ENCODE assay signal across 1 mouse cellular context in the genomic region with DNA sequence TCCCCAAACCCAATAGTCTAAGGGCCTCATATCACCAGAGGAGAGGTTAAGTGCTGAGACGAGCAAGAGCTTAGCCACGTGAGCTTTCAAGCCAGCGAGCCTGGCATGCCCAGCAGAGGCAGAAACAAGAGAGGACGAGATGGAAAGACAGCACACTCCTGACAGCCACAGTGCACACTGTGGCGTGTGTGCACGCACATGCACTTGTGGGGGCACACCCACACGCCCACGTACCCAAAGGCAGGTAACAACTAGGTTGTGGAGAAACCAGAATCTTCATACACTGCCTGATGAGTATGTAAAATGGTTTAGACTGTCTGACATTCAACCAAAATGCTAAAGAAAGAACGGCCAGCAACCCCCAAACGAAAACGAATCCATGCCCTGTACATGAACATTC.
TF ChIP-seq lines count a peak whose summit lies in the region.

No protein-coding gene starts in this region.

TF ChIP-seq in CH12.LX, 34 proteins besides CTCF, POLR2A, EP300 and RAD21 (continued from another document):
- no peak for TF ChIP-seq MEF2A (IDR thresholded peaks at IDR 0.05; ENCODE audit: borderline replicate concordance, low read depth, low read length)
